Mouse (Mus musculus) gastrocnemius, postnatal 36 days (tissue): ENCODE results near the gene Tvp23b. TPM values are rescaled to one million over a fixed set of nuclear protein-coding genes. Genes with fewer than 3 reads are reported as not detected.

Experiments
- DNase-seq, 2 experiments: peaks; one replicate each; pipeline ENCODE4 v3.0.0; 2022
- intact Hi-C: fragments of 180-260 bp; cut with DNase I; formaldehyde crosslinking; loops from one replicate; pipeline ENCODE4 v1.15.1; 2025
- total RNA-seq, 2 experiments: library from RNA; stranded (reverse); gene quantifications; 2 replicates each; pipeline ENCODE4 v1.2.3; 2021

Gene Tvp23b
- total RNA-seq, 2 experiments from 2014 or later: 5.9 to 6.6 TPM

DNA sequence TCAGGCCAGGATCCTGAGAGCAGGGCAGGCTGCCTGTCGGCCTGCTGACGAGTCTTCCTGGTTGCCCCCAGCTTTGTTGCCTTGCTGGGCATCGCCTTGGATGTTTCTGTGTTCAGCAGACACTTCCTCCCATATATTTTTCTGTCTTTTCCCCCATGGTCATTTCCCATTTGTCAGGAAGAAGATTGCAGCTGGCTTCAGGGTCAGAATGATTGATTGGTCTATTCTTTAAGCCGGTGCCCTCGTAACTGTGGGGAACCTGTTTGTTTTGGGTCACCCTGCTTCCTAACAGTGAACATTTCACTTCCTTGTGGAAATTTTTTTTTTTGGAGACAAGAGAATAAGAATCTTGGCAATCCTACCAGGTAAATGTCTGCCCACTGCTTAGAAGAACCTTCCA, 6.1 kb downstream of the Tvp23b start:
- DNase-seq: no peak
- intact Hi-C loops: no loop called here

DNA sequence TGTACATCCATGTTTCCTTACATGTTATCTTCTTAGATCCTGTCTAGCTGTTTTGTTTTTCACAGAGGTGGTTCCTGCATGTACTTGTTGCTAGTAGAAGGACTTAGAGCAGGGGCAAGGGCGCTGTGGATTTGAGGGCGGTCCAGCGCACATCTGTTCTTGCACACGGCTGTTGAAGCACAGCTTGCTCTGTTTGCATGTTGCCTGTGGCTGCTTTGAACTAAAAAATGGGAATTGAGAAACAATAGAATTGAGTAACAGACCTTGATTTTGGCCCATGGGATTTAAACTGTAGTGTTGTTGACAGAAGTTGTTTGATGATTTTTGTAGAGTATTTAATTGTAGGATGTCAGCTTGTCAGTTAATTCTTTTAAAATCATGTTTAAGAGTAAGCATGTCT, 11.5 kb downstream of the Tvp23b start:
- intact Hi-C loops: no loop called here
- DNase-seq: no peak

DNA sequence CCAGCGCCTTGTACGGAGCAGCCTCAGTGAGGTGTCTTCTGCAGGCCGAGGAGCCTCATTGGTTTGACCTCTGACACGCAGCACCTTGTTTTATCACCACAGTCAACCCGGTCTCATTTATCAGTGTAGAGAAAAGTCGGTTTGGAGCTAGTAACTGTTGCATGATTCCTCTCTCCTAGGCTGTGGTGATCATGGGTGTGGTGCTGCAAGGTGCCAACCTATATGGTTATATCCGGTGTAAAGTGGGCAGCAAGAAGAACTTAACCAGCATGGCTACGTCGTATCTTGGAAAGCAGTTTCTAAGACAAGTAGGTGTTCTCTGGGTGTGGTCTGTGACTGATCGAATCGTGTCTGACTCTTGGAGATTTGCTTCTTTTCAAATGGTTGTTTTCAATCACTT, 12.5 kb downstream of the Tvp23b start:
- intact Hi-C loops: no loop called here
- no peak for DNase-seq

DNA sequence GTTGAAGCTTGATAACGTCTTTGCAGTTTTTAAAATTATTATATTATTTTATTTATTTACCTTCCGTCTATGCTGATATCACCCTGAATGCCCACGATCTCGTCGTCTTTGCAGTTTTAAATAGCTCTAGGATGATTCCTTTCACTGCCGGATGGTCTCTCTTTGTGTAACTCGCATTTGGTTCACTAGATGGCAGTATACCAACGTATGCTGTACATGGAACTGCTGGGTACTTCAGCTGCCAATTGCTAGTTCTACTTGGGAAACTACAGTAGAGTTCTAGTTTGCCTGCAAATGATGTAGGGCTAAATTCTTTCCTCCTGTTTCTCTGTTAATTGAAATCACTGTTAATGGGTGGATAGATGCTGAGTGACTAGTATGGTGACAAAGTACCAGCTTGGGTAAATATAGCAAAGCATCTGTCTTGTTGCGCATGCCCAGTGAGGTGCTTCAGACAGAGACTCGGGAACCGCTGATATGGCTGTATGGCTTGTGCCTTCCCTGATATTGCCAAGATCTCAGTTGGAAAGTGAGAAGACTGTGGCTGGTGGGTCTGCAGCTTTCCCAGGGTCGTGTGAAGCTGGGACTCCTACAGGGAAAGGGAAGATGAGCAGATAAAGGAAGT, 22.6 kb downstream of the Tvp23b start:
- intact Hi-C loops: no loop called here
- DNase-seq: peak in 1 of 2 experiments; percentile 35

DNA sequence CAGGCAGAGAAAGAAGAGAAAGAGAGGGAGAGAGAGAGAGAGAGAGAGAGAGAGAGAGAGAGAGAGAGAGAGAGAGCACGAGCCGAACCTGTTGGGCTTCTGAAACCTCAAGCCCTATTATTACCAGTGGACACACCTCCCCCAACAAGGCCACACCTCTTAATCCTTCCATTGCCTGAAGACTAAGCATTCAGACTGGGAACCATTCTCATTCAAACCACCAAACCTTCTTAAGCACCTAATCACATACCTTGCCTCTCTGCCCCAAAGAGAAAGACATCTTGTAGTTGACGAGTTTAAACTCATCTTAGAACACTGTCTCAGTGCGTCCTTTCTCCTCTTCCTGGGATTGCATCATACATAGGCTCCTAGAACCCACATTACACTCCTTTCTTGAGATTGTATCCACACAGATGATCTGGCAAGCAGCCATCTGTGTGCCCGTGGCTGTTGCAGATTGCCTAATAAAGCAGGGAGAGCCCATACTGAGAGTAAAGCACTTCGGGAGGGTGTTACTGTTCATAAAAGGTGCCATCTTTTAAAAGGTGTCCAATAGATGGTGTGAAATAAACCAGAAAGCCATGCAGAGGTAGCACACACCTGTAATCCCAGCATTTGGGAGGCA, 24.7 kb downstream of the Tvp23b start:
- DNase-seq: no peak
- intact Hi-C loops: no loop called here

DNA sequence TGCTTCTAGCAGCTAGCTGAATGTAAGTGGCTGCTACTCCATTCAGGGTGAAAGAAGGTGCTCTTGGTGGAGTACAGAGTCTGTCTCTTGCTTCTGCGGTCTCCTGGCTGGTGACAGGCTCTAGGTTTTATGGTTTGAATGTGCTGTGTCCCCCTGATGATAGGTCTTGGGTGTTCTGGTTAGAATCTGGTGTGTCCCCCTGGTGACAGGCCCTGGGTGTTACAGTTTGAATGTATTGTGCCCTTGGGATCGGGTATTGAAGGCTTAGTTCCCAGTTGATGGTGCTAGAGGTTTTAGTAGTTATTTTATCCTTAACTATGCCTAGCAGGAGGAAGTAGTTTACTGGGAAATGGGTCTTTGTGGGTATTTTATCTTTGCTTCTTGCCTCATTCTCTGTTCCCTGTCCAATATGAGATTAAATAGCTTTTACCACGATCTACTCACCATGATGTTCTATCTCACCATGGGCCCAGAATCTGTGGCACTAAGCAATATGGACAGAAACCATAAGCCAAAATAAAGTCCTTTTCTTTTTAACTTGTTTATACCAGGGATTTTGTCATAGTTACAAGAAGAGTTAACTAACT, 30.6 kb downstream of the Tvp23b start:
- intact Hi-C loops: no loop called here
- DNase-seq: no peak

DNA sequence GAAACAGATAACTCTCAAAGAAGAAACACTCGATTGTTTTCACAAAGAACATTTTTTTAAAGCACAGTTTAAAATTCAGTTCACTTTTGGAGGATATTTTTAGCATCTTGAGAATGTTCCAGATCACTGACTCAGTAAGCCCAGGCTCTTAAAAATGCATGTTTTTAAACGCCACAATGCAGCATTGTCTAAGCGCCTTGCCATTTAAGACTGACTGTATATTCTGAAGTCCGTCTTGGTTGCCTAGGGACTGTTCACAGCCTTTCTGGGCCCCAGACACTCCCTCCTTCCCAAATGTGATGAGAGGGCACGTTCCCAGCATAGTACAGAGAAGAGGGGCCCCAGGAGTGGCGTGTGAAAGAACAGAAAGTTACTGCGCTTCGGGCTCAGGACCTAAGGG, 32.1 kb downstream of the Tvp23b start:
- intact Hi-C loops: no loop called here
- DNase-seq: no peak

DNA sequence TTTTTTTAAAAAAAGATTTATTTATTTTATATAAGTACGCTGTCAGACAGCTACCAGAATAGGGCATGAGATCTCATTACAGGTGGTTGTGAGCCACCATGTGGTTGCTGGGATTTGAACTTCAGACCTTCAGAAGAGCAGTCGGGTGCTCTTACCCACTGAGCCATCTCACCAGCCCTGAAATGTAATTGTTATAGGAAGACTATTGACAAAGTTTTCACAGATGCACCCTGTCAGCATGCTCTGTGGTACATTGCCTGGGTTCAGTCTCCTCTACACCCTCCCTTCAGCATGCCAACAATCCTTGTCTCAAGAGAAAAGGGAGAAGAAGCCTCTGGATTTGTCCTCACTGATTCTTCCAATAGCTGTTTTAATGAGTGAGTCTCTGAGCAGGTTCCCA, 33.9 kb downstream of the Tvp23b start:
- intact Hi-C loops: no loop called here
- no peak for DNase-seq

DNA sequence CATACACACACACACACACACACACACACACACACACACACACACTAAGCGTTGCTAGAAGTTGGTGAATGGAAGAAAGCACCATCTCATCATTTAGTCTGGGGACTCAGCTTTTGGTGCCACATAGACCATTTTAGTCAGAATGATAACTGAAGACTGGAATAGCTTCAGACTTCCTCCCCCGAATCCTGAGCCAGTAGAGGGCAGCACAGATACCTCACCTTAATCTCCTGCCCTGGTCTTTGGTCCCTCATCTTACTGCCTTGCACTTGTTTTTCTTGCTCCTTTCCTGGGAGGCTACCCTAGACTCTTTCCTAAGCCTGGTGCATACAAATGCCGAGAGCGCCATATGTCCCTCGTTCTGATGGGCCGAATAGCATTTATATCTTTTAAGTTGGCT, 35.3 kb downstream of the Tvp23b start:
- intact Hi-C loops: no loop called here
- DNase-seq: no peak

DNA sequence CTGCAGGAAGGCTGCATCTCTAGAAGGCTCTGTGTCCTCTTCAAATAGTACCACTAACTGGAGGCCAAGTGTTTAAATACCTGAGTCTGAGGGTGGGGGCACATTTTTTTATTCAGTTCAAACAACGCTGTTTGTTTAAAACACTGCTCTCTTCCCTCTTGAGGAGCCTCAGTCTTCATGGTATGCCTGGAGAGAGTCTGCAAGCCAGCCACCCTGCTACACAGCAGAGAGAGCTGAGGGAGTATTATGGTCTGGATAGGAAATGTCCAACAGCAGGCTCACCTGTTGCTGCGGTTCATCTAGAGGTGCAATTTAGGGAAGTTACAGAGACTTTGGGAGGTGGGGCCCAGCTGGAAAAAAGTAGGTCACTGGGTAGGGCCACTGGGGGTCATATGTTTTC, 36.2 kb downstream of the Tvp23b start:
- intact Hi-C loops: no loop called here
- DNase-seq: no peak

DNA sequence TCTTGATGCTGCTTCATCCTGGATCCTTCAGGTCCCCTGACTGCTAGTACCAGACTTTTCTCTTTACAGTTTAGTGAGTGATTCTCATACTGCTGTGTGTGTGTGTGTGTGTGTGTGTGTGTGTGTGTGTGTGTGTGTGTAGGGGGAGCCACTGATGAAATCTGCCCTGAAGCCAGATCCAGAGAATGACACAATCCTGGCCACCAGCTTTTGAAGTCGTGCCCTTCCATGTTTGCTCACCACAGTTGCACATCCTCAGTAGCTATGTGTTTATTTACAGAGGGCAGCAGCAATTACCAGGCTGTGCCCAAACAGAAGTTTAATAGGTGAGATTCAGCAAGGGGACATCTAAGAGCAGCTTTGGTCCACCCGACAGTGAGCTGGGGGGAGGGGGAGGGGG, 37.5 kb downstream of the Tvp23b start:
- intact Hi-C loops: no loop called here
- DNase-seq: no peak

DNA sequence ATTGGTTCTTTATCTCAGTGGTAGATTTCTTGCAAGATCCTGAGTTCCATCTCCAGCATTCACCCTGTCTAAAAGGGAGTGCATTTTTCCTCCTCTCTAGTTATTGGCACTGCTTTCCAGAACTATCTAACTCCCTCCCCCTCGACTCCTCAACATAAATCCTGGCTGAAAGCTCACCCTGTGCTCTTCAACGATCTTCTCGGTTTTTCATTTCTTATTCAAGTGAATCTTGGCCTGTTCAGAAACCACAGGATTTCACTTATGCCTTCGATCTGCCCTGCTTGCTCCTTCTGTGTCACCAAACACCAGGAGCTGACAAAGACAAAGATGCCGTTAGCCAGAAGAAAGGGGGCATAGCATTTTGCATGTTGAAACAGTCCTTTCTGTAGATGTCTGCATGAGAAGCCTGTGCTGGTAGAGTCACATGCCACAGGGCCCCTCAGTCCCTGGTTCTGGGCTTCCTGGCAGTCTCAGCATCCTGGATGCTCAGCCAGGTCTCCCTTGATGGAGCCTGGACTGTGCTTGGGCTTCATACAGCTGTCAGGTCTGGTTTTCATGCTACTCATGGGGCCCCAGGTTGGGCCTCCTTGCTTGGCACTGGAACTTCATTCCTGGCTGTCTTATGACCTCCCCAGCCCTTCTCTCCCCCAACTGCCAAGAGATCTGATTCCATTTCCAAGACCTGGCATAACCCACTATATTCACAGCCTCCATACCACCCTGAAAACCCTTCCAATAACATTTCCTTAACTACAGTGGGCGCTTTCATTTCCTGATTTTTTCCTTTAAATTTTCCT, 40.9 kb downstream of the Tvp23b start:
- intact Hi-C loops: loop anchor here (2.0 to 5.0 kb wide), 3 partner anchors 57 to 245 kb away; no protein-coding TSS in a partner anchor
- DNase-seq: no peak

DNA sequence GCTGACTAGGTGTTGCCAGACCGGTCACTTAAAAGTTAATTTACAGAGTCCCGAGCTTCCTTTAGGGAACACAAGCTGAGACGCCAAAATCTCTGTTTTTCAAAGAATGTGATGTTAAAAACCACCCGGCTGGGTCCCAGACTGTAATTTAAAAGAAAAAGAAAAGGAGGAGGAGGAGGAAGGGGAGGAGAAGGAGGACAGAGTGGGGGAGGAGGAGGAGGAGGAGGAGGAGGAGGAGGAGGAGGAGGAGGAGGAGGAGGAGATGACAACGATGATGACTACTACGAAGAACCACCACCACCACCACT, 41.4 kb downstream of the Tvp23b start:
- DNase-seq: no peak
- intact Hi-C loops: loop anchor here (1.0 to 5.0 kb wide), 4 partner anchors 57 to 244 kb away; no protein-coding TSS in a partner anchor

DNA sequence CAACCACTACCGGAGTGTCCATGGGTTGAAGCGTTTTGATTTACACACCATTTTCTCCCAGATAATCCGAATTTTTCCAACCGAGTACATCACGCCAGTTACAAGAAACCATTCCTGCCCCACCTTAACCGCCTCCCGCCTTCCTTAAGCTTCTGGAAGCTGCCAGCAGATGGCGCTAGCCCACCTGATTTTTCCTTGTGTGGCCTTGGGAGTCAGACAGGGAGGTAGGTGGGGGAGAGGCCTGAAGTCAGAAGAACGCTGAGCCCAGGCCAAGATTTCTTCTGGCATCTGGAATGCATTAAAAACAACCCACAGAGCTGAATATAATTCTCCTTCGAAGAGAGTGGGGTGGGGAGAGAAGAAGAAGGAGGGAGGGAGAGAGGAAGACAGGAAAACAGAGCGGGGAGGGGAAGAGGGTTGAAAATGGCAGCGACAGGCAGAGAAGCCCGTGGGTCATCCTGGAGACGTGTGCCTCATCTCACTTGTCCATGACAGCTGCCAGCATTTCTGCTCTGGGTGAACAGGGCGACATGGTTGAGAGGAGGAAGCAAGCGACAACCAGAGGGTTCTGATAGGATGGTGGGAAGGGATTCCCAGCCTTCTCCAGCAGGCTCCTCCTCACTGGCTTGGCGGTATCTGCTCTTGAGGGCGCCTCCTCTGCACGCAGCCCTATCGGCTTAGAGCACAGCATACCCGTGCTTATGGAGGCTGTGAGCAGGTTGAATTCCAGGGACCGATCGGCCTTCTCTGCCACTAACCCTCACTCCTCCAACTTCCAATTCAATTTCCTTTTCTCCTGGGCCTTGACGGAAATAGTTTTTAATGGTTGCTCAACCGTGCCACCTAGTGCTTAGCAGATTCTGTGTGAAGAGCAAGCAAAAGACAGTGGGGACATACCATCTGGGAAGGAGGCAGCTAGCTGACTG, 42.1 kb downstream of the Tvp23b start:
- intact Hi-C loops: loop anchor here (1.0 to 5.0 kb wide), 4 partner anchors 56 to 243 kb away; no protein-coding TSS in a partner anchor
- peak; percentile 92 to 94 for DNase-seq

DNA sequence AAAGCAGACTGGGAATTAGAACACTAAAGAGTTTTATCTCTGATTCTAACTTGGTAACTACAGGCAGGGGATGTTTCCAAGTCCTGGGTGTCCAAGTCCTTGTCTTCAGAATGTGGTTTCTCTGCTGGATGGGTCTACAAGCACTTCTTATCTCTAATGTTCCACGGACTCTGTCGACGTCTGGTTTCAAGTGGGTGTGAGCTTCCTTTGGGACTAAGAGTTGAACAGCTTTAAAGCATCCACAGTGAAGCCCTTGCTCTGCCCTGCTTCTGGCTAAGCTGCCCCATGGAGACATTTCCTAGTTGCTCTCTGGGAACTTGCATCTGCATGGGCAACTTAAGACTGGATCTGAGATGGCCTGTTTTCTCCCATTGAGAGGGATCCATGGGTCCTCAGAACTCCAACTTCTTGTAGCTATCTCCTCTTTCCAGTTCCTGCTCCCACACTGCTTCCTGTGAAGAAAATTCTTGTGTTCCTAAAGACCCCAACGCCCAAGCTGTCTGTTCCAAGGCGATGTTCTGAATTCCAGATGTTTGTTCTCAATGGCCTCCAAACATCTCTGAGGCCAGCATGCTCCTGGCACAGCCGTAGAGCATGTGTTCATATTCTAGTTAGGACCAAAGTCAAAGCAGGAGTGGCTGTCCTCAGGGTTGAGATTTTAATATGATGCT, 45.0 kb downstream of the Tvp23b start:
- intact Hi-C loops: loop anchor here (5.0 kb wide), 2 partner anchors 53 to 78 kb away; no protein-coding TSS in a partner anchor
- DNase-seq: peak in 1 of 2 experiments; percentile 25

DNA sequence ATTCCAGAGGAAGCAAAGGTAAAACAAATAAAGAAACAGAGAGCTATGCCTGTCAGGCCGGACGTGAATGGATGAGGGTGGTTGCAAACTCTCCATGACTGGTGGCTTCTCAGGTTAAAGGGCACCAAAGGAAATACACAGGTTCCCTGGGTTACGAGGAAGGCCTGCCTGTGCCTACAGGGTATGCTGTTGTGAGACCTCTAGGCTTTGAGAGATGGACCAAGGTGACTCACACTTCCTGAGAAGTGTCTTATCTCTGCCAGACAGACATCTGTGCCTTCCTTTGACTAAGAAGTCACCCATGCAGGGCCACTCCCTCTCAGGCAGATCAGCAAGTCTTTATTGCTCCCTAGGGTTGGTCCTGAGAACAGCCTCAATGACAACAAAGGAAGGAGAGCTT, 50.5 kb downstream of the Tvp23b start:
- DNase-seq: no peak
- intact Hi-C loops: no loop called here

DNA sequence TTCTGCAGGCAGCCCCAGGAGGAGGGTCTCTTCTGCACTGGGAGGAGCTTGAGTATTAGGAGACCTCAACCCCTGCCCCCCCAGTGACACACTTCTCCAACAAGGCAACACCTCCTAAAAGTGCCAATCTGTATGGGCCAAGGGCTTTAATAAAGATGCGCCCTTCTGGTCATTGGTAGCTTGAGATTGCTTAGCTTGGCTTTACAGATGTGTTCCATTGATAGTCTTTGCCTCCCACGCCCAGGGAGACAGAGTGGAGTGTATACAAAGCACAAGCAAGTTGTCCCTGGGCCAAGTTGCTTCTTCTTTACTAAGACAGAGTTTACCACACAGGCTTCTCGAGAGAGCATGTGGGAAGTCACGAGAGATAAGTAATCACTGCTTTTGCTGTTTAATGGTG, 51.3 kb downstream of the Tvp23b start:
- intact Hi-C loops: no loop called here

DNA sequence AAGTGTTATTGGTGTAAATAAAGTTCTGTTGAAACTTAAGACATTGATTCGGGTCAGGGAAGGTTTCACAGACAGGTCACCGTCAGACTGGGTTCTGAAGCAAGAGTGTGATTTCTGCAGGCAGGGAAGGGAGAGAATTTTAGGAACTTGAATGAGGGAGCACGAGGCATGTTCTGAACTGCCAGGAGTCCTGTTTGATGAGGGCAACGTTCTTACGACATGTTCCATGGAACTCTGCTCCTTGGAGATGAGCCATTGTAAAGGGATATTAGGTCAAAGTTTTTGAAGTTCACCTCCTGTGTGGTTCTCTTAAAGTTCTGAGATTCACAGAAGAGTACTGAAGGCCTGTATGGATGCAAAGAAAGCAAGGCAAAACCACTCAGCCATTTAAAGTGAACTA, 51.9 kb downstream of the Tvp23b start:
- intact Hi-C loops: no loop called here
- DNase-seq: no peak

More for the DNA sequence above, 51.3 kb downstream of the Tvp23b start:
- DNase-seq: no peak

DNA sequence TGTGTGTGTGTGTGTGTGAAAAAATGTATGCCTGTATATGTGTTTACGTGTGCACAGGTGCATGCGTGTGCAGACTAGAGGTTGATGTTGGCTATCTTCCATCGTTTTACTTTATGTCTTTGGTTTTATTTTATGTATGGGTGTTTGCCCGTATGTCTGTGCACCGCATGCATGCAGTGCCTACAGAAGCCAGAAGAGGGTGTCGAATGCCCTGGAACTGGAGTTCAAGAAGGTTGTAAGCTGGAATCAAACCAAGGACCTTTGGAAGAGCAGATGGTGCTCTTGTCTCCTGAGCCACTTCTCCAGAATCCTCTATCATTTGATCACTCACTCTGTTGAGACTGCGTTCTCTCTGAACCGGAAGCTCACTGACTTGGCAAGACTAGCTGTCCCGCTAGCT, 53.8 kb downstream of the Tvp23b start:
- intact Hi-C loops: no loop called here
- no peak for DNase-seq
